Mouse (Mus musculus): ENCODE measurements around the gene Olig2.

DNA sequence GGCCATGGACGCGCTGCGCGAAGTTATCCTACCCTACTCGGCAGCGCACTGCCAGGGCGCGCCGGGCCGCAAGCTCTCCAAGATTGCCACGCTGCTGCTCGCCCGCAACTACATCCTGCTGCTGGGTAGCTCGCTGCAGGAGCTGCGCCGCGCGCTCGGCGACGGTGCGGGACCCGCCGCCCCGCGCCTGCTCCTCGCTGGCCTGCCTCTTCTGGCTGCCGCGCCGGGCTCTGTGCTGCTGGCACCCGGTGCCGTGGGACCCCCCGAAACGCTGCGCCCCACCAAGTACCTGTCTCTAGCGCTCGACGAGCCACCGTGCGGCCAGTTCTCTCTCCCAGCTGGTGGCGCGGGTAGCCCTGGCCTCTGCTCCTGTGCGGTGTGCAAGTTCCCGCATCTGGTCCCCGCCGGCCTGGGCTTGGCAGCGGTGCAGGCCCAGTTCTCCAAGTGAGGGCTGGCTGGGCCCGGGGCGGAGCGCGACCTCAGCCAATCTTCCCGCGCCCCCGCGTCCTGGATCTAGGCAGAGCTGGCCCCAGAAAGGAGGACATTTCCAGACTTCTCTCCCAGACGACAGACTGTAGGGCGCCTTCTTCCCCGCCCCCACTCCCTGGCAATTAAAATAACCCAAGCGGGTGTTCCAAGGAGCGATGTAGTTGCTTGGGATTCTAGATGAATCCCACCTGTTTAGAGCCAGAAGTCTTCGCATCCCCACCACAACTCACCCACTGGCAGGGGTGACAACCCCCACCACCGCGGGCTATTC lies 45.1 kb downstream of the Olig2 start:
- TF ChIP-seq POLR2A (IDR thresholded peaks at IDR 0.05; ENCODE audit: control insufficient read depth in 1 of 2, insufficient read depth in 1 of 2, low read depth in 1 of 2, low read length in 2 of 2, poor library complexity in 1 of 2): no peak
- TF ChIP-seq POLR2AphosphoS5 (IDR thresholded peaks at IDR 0.05; ENCODE audit: borderline replicate concordance, low read depth, low read length): no peak
- TF ChIP-seq CTCF (IDR thresholded peaks at IDR 0.05 in 2 of 3, conservative IDR thresholded peaks at IDR 0.05 in 1 of 3; ENCODE audit: control insufficient read depth in 1 of 3, insufficient read depth in 1 of 3, low read depth in 2 of 3, low read length in 3 of 3, poor library complexity in 1 of 3, severe bottlenecking in 1 of 3): no peak
- no peak for TF ChIP-seq EP300 (IDR thresholded peaks at IDR 0.05; ENCODE audit: low read depth in 1 of 2, low read length in 2 of 2)
- no peak for TF ChIP-seq ZNF384 (IDR thresholded peaks at IDR 0.05; ENCODE audit: low read depth, low read length)
- TF ChIP-seq SMC3 (IDR thresholded peaks at IDR 0.05; ENCODE audit: low read depth, low read length): no peak
- no peak for TF ChIP-seq ZMIZ1 (IDR thresholded peaks at IDR 0.05; ENCODE audit: low read depth, low read length)
- TF ChIP-seq MAZ (IDR thresholded peaks at IDR 0.05; ENCODE audit: low read depth, low read length): no peak
- TF ChIP-seq MYB (IDR thresholded peaks at IDR 0.05; ENCODE audit: low read depth, low read length): no peak
- no peak for TF ChIP-seq NRF1 (IDR thresholded peaks at IDR 0.05; ENCODE audit: insufficient read depth, low read depth, low read length, poor library complexity, severe bottlenecking)
- TF ChIP-seq USF1 (IDR thresholded peaks at IDR 0.05; ENCODE audit: low read depth, low read length): no peak
- TF ChIP-seq NELFE (IDR thresholded peaks at IDR 0.05; ENCODE audit: low read depth, low read length): no peak

Data from MEL (cell line).